Mouse (Mus musculus) left cerebral cortex, adult 2 months (tissue): Measurements from ENCODE around the gene Mst1r. TPM values are rescaled to one million over a fixed set of nuclear protein-coding genes. Genes with fewer than 3 reads are reported as not detected.

Experiments
- DNase-seq, 2 experiments: peaks; one replicate each; pipeline ENCODE4 v3.0.0; 2021 to 2022; ENCODE audit warnings: low spot score in 2 of 2, mixed read lengths in 1 of 2; ENCODE audit errors: extremely low spot score in 1 of 2
- H3K27ac ChIP-seq: fragments of 200-600 bp; 2 replicates; pipeline ENCODE4 v1.8.1; 2022
- H3K4me3 ChIP-seq: fragments of 200-600 bp; 2 replicates; pipeline ENCODE4 v1.8.1; 2022
- CTCF ChIP-seq: fragments of 200-600 bp; IDR thresholded peaks from 2 replicates; pipeline ENCODE4 v1.8.1; 2022; ENCODE audit warnings: antibody characterized with exemption, mild to moderate bottlenecking, moderate library complexity
- intact Hi-C: fragments of 180-260 bp; cut with DNase I; formaldehyde crosslinking; loops from one replicate; pipeline ENCODE4 v1.15.1; 2025
- total RNA-seq, 2 experiments: library from RNA; stranded (reverse); gene quantifications; 2 replicates each; pipeline ENCODE4 v1.2.3; 2021

Gene Mst1r
- total RNA-seq, 2 experiments from 2014 or later: 0.68 to 0.91 TPM

DNA sequence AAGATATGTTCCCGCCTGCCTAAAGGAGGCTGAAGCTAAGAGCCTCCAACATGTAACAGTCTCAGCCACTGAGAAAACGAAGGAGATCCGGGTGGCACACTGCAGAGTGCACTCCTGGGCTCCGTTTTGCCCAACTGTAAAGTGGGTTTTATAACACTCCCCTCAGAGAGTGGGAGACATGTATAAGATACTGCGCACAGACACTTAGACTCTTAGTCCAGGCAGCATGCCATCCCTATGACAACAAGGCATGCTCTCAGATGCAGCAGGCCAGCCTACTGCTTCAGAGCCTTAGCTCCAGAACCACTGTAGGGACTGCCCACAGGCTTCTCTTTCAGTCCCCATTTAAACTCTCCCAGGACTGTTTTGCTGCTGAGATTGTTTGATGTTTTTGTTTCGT lies 12.2 kb downstream of the Mst1r start:
- no peak for DNase-seq
- TF ChIP-seq CTCF: no peak
- H3K27ac ChIP-seq: peak overlapping the region; percentile 47; the same call in 1 of the 2 replicates

DNA sequence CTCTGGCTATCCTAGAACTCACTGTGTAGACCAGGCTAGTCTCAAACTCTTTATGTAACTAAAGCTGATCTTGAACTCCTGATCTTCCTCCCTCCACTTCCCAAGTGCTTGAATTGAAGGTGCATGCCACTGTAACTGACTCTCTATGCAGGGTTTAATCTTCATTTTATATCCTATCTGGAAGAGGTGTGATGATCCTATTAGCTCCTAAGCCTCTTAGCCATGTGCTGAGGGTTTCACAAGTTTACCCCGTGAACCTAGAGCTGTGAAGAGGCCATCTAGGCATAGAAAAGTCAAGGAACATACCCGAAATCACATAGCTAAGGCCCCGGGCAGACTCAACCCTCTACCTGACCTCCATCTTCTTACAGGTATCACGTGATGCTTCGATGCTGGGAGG lies 12.8 kb downstream of the Mst1r start:
- H3K4me3 ChIP-seq: no peak overlapping the region
- DNase-seq: no peak
- TF ChIP-seq CTCF: no peak
- intact Hi-C loops: no loop called here
- peak overlapping the region; percentile 40; the same call in 1 of the 2 replicates for H3K27ac ChIP-seq

More for the DNA sequence above, 12.2 kb downstream of the Mst1r start:
- no peak overlapping the region for H3K4me3 ChIP-seq
- intact Hi-C loops: no loop called here

DNA sequence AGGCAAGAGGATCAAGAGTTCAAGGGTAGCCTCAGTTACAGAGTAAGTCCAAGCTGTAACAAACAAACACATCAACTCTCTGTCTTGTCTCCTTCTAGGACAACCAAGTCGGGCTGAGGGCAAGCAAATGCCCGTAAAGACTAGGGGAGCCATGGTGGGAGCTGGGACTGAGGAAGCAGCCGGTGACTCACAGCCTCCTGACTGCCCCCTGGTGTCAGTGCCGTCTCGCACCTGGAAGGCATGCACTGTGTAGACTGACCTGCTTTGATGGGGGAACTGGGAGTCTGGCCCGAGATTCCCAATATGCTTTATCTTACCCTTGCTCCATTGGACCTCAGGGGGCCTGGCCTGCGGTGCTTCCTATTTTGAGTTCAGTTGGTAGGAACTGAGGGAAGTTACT lies 16.3 kb downstream of the Mst1r start:
- no peak overlapping the region for H3K27ac ChIP-seq
- H3K4me3 ChIP-seq: no peak overlapping the region
- TF ChIP-seq CTCF: peak; percentile 38
- intact Hi-C loops: no loop called here
- DNase-seq: no peak

DNA sequence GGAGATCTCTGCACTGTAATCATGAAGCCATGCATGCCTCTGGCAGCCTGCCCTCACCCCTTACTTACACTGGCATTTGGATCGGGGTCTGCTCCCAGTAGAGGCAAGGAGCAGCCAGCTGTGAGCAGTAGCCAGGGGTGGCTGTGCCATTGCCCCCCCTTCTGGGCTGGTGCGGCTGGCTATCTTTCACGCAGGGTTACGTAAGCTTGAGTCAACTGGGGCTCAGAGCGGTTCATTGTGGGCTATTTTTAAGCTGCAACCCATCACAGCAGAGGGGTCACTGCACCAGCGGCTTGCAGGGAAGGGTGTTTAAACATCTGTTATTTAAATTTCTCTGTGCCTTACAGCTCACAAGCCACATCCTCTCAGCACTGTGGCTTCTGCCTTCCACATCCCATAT lies 17.3 kb downstream of the Mst1r start:
- no peak for TF ChIP-seq CTCF
- no peak overlapping the region; the same call in 1 of the 2 replicates for H3K27ac ChIP-seq
- intact Hi-C loops: no loop called here
- no peak for DNase-seq
- H3K4me3 ChIP-seq: no peak overlapping the region

GRCm38 (mm10) chr9:107925251-107925650 lies 18.6 kb downstream of the Mst1r start:
- intact Hi-C loops: no loop called here
- Histone ChIP-seq H3K4me3 (no peak overlapping the region), H3K27ac (no peak overlapping the region)
- DNase-seq: no peak
- no peak for TF ChIP-seq CTCF

- TF ChIP-seq CTCF: no peak; the same call in 1 of the 2 replicates
- DNase-seq: no peak
- no peak overlapping the region; the same call in 1 of the 2 replicates for H3K27ac ChIP-seq
Measured at GRCm38 (mm10) chr9:107926920-107927420, 20.3 kb downstream of the Mst1r start.

DNA sequence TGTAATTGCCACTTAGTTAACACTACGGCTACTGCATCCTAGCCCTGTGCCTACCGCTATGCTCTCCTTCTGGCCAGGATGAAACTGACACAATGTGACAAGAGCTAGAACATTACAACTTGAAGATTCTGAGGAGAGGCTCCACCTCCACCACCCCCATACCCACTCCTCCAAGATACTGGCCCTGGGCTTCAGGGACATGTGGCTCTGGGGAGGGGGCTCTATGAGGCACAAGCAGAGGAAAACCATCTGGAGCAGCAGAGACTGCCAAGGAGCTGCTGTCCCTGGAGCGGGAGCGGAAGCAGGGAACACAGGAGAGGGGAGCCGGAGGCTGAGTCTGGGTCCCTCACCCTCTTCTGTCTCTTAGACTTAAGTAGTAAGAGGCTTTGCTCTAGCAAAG lies 21.1 kb downstream of the Mst1r start:
- DNase-seq: no peak
- intact Hi-C loops: no loop called here
- no peak overlapping the region for H3K4me3 ChIP-seq
- H3K27ac ChIP-seq: no peak overlapping the region
- no peak for TF ChIP-seq CTCF

More at GRCm38 (mm10) chr9:107926920-107927420, 20.3 kb downstream of the Mst1r start:
- H3K4me3 ChIP-seq: no peak overlapping the region
- intact Hi-C loops: no loop called here

GRCm38 (mm10) chr9:107928169-107928568 lies 21.5 kb downstream of the Mst1r start, which contains the start of gene Actl11:
Gene Actl11 (plus strand): TSS chr9:107928469.
- no peak for TF ChIP-seq CTCF
- DNase-seq: no peak
- intact Hi-C loops: no loop called here

DNA sequence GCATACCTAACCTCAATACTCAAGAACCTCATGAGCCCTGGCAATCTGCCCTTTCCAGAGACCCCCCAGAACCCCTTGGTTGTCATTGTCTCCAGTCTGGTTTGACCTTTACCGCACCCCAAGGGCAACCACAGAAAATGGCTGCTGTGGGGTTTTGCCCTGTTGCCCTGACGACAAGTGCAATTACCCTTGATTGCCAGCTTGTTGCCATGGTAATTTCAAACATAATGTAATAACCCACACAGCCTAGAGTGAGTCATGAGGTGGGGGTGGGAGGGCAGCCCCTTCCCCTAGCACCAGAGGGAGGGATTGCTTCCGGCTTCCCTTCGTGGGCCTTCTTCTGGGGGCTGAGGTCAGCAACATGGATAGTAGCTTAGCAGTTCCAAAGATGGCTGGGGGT lies 25.5 kb downstream of the Mst1r start:
- intact Hi-C loops: no loop called here
- no peak for TF ChIP-seq CTCF

More at GRCm38 (mm10) chr9:107928169-107928568, 21.5 kb downstream of the Mst1r start, which contains the start of gene Actl11:
- Histone ChIP-seq H3K4me3 (no peak within 1 kb of the TSS), H3K27ac (no peak within 1 kb of the TSS; the same call in 1 of the 2 replicates)

GRCm38 (mm10) chr9:107934146-107934545 lies 27.5 kb downstream of the Mst1r start:
- TF ChIP-seq CTCF: no peak
- DNase-seq: no peak
- Histone ChIP-seq H3K27ac (peak overlapping the region; percentile 2), H3K4me3 (no peak overlapping the region)
- intact Hi-C loops: no loop called here

More for the DNA sequence above, 25.5 kb downstream of the Mst1r start:
- no peak overlapping the region for H3K27ac ChIP-seq
- no peak for DNase-seq
- no peak overlapping the region for H3K4me3 ChIP-seq

DNA sequence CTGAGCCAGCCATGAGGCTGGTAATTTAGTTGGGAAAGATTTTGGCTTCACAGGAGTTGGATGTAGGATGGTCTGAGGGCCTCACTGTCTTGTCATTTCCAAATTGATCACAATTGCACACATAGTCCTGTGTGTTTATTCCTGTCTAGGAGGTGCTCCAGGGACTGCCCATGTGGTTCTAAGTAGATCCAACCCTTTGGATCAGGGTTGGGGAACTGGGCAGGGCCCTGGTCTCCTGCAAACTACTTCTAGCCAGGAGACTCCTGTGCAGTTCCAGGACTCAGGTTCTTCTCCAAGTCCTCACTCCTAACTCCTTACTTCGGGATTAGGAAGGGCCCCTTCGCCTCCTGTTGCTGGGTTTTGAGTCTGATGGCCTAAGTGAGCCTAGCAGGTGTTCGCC lies 28.7 kb downstream of the Mst1r start, which contains the start of gene Camkv:
TSS of gene Camkv (plus strand) at position 301 of the 400 bp plus-strand sequence.
- intact Hi-C loops: no loop called here
- Histone ChIP-seq H3K4me3 (peak within 1 kb of the TSS; percentile 57), H3K27ac (peak within 1 kb of the TSS; percentile 98)
- DNase-seq: no peak
- no peak for TF ChIP-seq CTCF

DNA sequence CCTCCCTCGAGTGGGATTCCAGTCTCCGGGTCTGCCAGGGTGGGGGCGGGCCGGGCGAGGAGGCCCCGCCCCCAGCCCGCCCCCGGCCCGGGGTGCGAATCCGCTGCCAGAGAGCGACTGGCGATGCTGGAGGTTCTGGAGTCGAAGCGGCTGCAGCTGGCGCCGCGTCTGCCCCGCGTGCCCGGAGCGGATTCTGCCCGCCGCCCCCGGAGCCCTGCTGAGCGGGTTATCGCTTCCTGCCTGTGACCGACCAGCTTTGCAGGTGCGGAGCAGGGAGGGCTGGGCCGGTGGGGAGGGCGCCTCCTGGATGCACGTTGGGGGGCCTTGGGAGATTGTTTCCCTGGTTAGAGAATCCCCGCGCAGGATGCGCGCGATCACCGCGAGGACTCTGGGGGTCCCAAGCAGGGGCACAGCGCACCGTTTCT lies 29.1 kb downstream of the Mst1r start:
- intact Hi-C loops: loop anchor here (2.0 kb wide), 1 partner anchor 27 kb away; no protein-coding TSS in a partner anchor
- peak; percentile 67 to 70 for DNase-seq
- Histone ChIP-seq H3K4me3 (peak overlapping the region; percentile 57), H3K27ac (peak overlapping the region; percentile 98)
- TF ChIP-seq CTCF: no peak

DNA sequence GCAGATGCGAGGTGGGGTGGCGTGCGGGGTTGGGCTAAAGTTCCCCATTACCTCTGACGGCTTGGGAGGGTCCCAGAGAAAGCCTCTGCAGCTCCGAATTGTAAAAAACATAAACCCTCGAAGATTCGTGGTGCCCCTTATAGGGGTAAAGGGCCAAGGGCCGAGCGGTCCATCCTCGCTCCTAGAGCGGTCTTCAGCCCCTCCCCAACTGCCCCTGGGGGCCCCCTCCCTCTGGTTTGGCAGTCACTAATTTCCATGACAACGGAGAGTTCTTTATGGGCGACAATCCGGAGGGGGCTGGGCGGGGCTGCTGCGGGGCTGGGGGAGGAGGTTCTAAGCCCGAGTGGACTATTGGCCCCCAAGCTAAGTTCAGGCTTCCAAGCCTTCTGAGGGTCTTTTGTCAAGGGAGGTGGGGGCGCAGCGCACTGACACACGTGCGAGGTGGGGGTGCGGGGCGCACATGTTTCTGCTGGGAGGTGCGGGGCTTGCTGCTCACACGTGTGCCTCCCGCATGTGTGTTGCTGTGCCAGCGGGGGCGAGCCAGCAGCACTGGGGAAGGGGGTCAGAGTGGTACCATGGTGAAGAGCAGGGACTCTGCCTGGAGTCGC lies 29.6 kb downstream of the Mst1r start:
- Histone ChIP-seq H3K27ac (peak overlapping the region; percentile 98), H3K4me3 (peak overlapping the region; percentile 57)
- intact Hi-C loops: loop anchor here (2.0 kb wide), 1 partner anchor 26 kb away; no protein-coding TSS in a partner anchor
- peak; percentile 60 to 66 for DNase-seq
- no peak for TF ChIP-seq CTCF
